Mouse (Mus musculus): ENCODE measurements around the gene Pcnt. TPM values are rescaled to one million over a fixed set of nuclear protein-coding genes. Genes with fewer than 3 reads are reported as not detected.

Gene Pcnt
- 4.5 and 5.4 TPM in 2 replicates for polyA plus RNA-seq (2015; fragmentation: Nextera tagmentation; extraction: Ambion mirVana)

- ATAC-seq: peak; percentile 98
- peak; percentile 97 for DNase-seq
- H3K9ac ChIP-seq (replicated peaks): peak within 1 kb of the TSS; percentile 83
- H3K4me1 ChIP-seq (ENCODE audit: insufficient read depth): peaks cover 26% of the 10 kb centered on the region
- no peaks in the 10 kb centered on the region for H3K27me3 ChIP-seq (ENCODE audit: insufficient read depth, low read length)
- no peaks in the 10 kb centered on the region for H3K9me3 ChIP-seq (ENCODE audit: low read length)
- TF ChIP-seq EP300 (IDR thresholded peaks at IDR 0.05; ENCODE audit: low read depth): peak; percentile 59; the same call in 1 of the 2 replicates
- TF ChIP-seq CTCF (IDR thresholded peaks at IDR 0.05; ENCODE audit: low read depth): peak; percentile 88
- peaks cover 22% of the 10 kb centered on the region for H3K36me3 ChIP-seq (replicated peaks; ENCODE audit: insufficient read depth, low read length)
- under 1% methylated on average over 78 of the region's 78 CpGs for WGBS (ENCODE audit: insufficient replicate concordance)
- H3K27ac ChIP-seq (ENCODE audit: low read depth): peak within 1 kb of the TSS; percentile 99
- peak within 1 kb of the TSS; percentile 84 for H3K4me2 ChIP-seq (ENCODE audit: low read depth, low read length)
- peak within 1 kb of the TSS; percentile 87 for H3K4me3 ChIP-seq (ENCODE audit: low read depth, low read length)
Observed at GRCm38 (mm10) chr10:76442178-76443088, at the start of gene Pcnt. TSS of gene Pcnt (minus strand) at chr10:76442786.

- Histone ChIP-seq H3K4me2 (ENCODE audit: low read depth, low read length) (no peak overlapping the region), H3K27ac (ENCODE audit: low read depth) (no peak overlapping the region), H3K9ac (replicated peaks) (no peak overlapping the region), H3K4me1 (ENCODE audit: insufficient read depth) (no peaks in the 10 kb centered on the region), H3K9me3 (ENCODE audit: low read length) (no peaks in the 10 kb centered on the region), H3K4me3 (ENCODE audit: low read depth, low read length) (no peak overlapping the region), H3K36me3 (replicated peaks; ENCODE audit: insufficient read depth, low read length) (peaks cover 84% of the 10 kb centered on the region), H3K27me3 (ENCODE audit: insufficient read depth, low read length) (no peaks in the 10 kb centered on the region)
- DNase-seq (no peak), ATAC-seq (no peak)
- 66% methylated on average over 15 of the region's 15 CpGs for WGBS (ENCODE audit: insufficient replicate concordance)
- no peak for TF ChIP-seq EP300 (IDR thresholded peaks at IDR 0.05; ENCODE audit: low read depth)
- no peak for TF ChIP-seq CTCF (IDR thresholded peaks at IDR 0.05; ENCODE audit: low read depth)
Observed at GRCm38 (mm10) chr10:76489205-76489604, 46.6 kb upstream of the Pcnt start.

- Histone ChIP-seq H3K36me3 (replicated peaks; ENCODE audit: insufficient read depth, low read length) (peaks cover 84% of the 10 kb centered on the region), H3K27ac (ENCODE audit: low read depth) (0 out of 2 replicates have a peak overlapping the region, but pooled peaks have one; percentile 16), H3K4me2 (ENCODE audit: low read depth, low read length) (no peak overlapping the region), H3K4me3 (ENCODE audit: low read depth, low read length) (no peak overlapping the region), H3K27me3 (ENCODE audit: insufficient read depth, low read length) (no peaks in the 10 kb centered on the region), H3K4me1 (ENCODE audit: insufficient read depth) (no peaks in the 10 kb centered on the region), H3K9me3 (ENCODE audit: low read length) (no peaks in the 10 kb centered on the region), H3K9ac (replicated peaks) (no peak overlapping the region)
- TF ChIP-seq CTCF (IDR thresholded peaks at IDR 0.05; ENCODE audit: low read depth) (no peak), EP300 (IDR thresholded peaks at IDR 0.05; ENCODE audit: low read depth) (no peak)
- 42% methylated on average over 8 of the region's 8 CpGs for WGBS (ENCODE audit: insufficient replicate concordance)
- no peak for DNase-seq
- ATAC-seq: peak; percentile 58
Observed at GRCm38 (mm10) chr10:76488265-76488664, 45.7 kb upstream of the Pcnt start.

GRCm38 (mm10) chr10:76486302-76486701 lies 43.7 kb upstream of the Pcnt start:
- ATAC-seq: no peak
- Histone ChIP-seq H3K4me2 (ENCODE audit: low read depth, low read length) (no peak overlapping the region), H3K27ac (ENCODE audit: low read depth) (no peak overlapping the region), H3K27me3 (ENCODE audit: insufficient read depth, low read length) (no peaks in the 10 kb centered on the region), H3K9ac (replicated peaks) (no peak overlapping the region), H3K9me3 (ENCODE audit: low read length) (no peaks in the 10 kb centered on the region), H3K36me3 (replicated peaks; ENCODE audit: insufficient read depth, low read length) (peaks cover 87% of the 10 kb centered on the region), H3K4me3 (ENCODE audit: low read depth, low read length) (no peak overlapping the region), H3K4me1 (ENCODE audit: insufficient read depth) (no peaks in the 10 kb centered on the region)
- TF ChIP-seq EP300 (IDR thresholded peaks at IDR 0.05; ENCODE audit: low read depth): no peak
- no peak for TF ChIP-seq CTCF (IDR thresholded peaks at IDR 0.05; ENCODE audit: low read depth)
- no peak for DNase-seq
- 59% methylated on average over 2 of the region's 2 CpGs for WGBS (ENCODE audit: insufficient replicate concordance)

- Histone ChIP-seq H3K9ac (replicated peaks) (no peak overlapping the region), H3K36me3 (replicated peaks; ENCODE audit: insufficient read depth, low read length) (peaks cover 85% of the 10 kb centered on the region), H3K27me3 (ENCODE audit: insufficient read depth, low read length) (no peaks in the 10 kb centered on the region), H3K4me2 (ENCODE audit: low read depth, low read length) (no peak overlapping the region), H3K9me3 (ENCODE audit: low read length) (no peaks in the 10 kb centered on the region), H3K27ac (ENCODE audit: low read depth) (no peak overlapping the region), H3K4me3 (ENCODE audit: low read depth, low read length) (no peak overlapping the region), H3K4me1 (ENCODE audit: insufficient read depth) (no peaks in the 10 kb centered on the region)
- no peak for ATAC-seq
- no peak for DNase-seq
- TF ChIP-seq CTCF (IDR thresholded peaks at IDR 0.05; ENCODE audit: low read depth): no peak
- no peak for TF ChIP-seq EP300 (IDR thresholded peaks at IDR 0.05; ENCODE audit: low read depth)
- 81% methylated on average over 6 of the region's 6 CpGs for WGBS (ENCODE audit: insufficient replicate concordance)
Observed at GRCm38 (mm10) chr10:76481480-76481879, 38.9 kb upstream of the Pcnt start.

GRCm38 (mm10) chr10:76480851-76481250 lies 38.3 kb upstream of the Pcnt start:
- no peak overlapping the region for H3K9ac ChIP-seq (replicated peaks)
- H3K27ac ChIP-seq (ENCODE audit: low read depth): no peak overlapping the region
- H3K36me3 ChIP-seq (replicated peaks; ENCODE audit: insufficient read depth, low read length): peaks cover 86% of the 10 kb centered on the region
- H3K4me1 ChIP-seq (ENCODE audit: insufficient read depth): no peaks in the 10 kb centered on the region
- TF ChIP-seq CTCF (IDR thresholded peaks at IDR 0.05; ENCODE audit: low read depth) (no peak), EP300 (IDR thresholded peaks at IDR 0.05; ENCODE audit: low read depth) (no peak)
- H3K4me2 ChIP-seq (ENCODE audit: low read depth, low read length): no peak overlapping the region
- no peak for DNase-seq
- no peak for ATAC-seq
- WGBS (ENCODE audit: insufficient replicate concordance): 93% methylated on average over 13 of the region's 13 CpGs
- no peak overlapping the region for H3K4me3 ChIP-seq (ENCODE audit: low read depth, low read length)
- H3K9me3 ChIP-seq (ENCODE audit: low read length): no peaks in the 10 kb centered on the region
- no peaks in the 10 kb centered on the region for H3K27me3 ChIP-seq (ENCODE audit: insufficient read depth, low read length)

Measured in liver, postnatal 0 days (tissue).